Mouse (Mus musculus): ENCODE measurements around the gene Spns2.

- TF ChIP-seq CTCF (IDR thresholded peaks at IDR 0.05; ENCODE audit: low read depth) (no peak; the same call in 1 of the 2 replicates), EP300 (optimal IDR thresholded peaks at IDR 0.05) (no peak)
These were observed 76.7 kb downstream of the Spns2 start for GRCm38 (mm10) chr11:72413016-72413415.

Data from stomach, postnatal 0 days (tissue).